Mouse (Mus musculus): ENCODE measurements around the gene Cit. TPM values are rescaled to one million over a fixed set of nuclear protein-coding genes. Genes with fewer than 3 reads are reported as not detected.

Gene Cit
- polyA plus RNA-seq, 1 experiment: 2.9 TPM

DNA sequence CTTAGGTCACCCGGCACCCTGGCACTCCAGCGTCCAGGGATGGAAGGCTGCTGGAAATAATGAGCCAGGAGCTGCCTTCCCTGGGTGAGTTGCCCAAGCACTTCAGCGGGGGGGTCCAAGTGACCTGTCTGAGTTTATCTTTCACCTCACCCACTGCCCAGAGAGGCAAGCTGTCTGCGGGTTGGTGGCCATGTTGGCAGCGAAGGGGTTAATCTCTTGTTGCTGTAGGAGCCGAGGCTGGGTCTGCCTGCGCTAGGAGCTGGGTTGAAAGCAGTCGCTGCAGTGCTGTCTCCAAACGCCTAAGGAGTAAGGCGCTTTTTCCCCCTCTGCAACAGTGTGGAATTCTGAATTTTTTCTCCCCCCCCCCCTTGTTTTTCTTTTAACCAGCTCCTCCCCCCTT is 63.2 kb downstream of the Cit start:
- WGBS: 65% methylated on average over 10 of the region's 10 CpGs

GRCm38 (mm10) chr5:115908699-115909098 is 63.6 kb downstream of the Cit start:
- no peak for DNase-seq (ENCODE audit: low read depth, low spot score)
- WGBS: 76% methylated on average over 12 of the region's 12 CpGs

More for the DNA sequence above, 63.2 kb downstream of the Cit start:
- DNase-seq (ENCODE audit: low read depth, low spot score): no peak

GRCm38 (mm10) chr5:115909106-115909505 is 64.0 kb downstream of the Cit start:
- DNase-seq (ENCODE audit: low read depth, low spot score): no peak
- 65% methylated on average over 11 of the region's 11 CpGs for WGBS

GRCm38 (mm10) chr5:115910491-115910890 is 65.4 kb downstream of the Cit start:
- DNase-seq (ENCODE audit: low read depth, low spot score): no peak
- 47% methylated on average over 11 of the region's 11 CpGs for WGBS

GRCm38 (mm10) chr5:115915481-115915880 is 70.4 kb downstream of the Cit start:
- 86% methylated on average over 5 of the region's 5 CpGs for WGBS
- DNase-seq (ENCODE audit: low read depth, low spot score): no peak

- WGBS: 93% methylated on average over 4 of the region's 4 CpGs
- DNase-seq (ENCODE audit: low read depth, low spot score): no peak
Observed at GRCm38 (mm10) chr5:115917960-115918359, 72.9 kb downstream of the Cit start.

GRCm38 (mm10) chr5:115918597-115919351 is 73.7 kb downstream of the Cit start:
- 91% methylated on average over 23 of the region's 23 CpGs for WGBS
- DNase-seq (ENCODE audit: low read depth, low spot score): no peak

- WGBS: 82% methylated on average over 9 of the region's 9 CpGs
- DNase-seq (ENCODE audit: low read depth, low spot score): no peak
Observed at GRCm38 (mm10) chr5:115921990-115922389, 76.9 kb downstream of the Cit start.

DNA sequence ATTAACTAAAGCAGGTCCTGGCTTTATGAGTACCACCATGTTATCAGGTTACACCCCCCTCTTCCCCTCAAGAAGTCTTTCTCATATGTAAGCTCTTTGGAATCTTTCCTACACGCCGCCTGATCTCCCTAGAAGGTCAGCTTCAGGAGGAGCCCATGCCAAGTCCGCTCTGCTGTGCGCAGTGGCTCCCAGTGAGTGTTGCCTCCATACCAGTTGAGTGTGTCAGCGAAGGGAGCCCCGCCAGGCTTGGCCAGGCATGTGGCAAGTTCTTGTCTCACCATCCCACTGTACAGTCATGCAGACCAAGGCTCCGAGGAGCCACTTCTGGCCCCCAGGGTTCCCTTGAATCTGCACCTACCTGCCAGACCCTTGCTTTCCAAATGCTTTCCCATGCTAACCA is 79.9 kb downstream of the Cit start:
- no peak for DNase-seq (ENCODE audit: low read depth, low spot score)
- WGBS: 92% methylated on average over 7 of the region's 7 CpGs

DNA sequence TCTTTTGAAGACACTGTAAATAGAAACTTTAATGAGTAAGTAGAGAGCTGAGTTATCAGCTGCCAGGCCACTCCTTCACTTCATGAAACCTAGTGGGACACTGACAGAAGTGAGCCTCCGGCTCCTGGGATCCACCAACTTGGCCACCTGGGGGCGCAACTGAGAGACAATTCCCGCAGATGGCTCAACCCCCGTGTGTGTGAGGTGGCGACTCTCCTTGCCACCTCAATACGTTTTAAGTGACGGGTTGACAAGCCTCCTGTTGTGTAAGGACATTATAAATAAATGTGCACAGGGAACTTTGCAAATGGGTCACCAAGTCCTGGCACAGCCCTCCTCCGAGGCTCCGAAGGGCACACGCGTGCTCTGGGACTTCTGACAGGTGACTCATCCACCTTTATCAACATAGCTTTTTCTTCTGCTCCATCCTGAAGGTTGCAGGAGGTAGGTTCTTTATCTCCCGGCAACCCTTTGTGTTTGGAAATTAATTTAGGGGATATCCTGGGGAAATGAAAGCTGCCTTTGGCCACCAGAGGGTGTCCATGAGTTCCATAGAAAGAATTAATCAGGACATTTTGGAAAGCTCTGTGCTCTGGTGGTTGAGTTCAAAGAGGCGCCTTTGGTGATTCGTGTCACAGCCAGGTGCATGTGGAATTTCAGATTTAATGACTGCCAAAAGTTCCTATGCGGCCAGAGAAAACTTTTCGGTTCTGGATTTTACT is 83.9 kb downstream of the Cit start:
- DNase-seq (ENCODE audit: low read depth, low spot score): no peak
- WGBS: 86% methylated on average over 16 of the region's 16 CpGs

DNA sequence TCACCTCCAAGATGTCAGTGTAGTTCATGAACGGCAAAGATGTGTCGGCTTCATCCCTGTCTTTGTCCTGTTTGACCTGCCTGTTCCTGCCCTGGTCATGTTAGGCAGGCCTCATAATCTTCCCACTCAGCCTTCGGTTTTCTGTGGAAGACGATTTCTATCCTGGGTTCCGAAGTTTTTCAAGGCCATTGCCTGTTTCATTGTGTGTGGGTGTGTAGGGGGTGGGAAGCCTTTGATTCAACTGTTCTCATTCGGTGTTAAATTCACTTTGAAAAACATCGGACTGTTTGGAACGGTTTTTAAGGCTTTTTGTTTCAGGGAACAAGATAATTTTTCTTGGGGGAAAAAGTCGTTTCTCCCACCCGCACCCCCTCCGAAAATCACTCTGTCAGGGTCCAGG is 87.2 kb downstream of the Cit start:
- 96% methylated on average over 11 of the region's 11 CpGs for WGBS
- no peak for DNase-seq (ENCODE audit: low read depth, low spot score)

- WGBS: 85% methylated on average over 15 of the region's 15 CpGs
- no peak for DNase-seq (ENCODE audit: low read depth, low spot score)
Observed at GRCm38 (mm10) chr5:115936851-115937250, 91.8 kb downstream of the Cit start.

- DNase-seq (ENCODE audit: low read depth, low spot score): no peak
- 86% methylated on average over 6 of the region's 6 CpGs for WGBS
Observed at GRCm38 (mm10) chr5:115937566-115937965, 92.5 kb downstream of the Cit start.

DNA sequence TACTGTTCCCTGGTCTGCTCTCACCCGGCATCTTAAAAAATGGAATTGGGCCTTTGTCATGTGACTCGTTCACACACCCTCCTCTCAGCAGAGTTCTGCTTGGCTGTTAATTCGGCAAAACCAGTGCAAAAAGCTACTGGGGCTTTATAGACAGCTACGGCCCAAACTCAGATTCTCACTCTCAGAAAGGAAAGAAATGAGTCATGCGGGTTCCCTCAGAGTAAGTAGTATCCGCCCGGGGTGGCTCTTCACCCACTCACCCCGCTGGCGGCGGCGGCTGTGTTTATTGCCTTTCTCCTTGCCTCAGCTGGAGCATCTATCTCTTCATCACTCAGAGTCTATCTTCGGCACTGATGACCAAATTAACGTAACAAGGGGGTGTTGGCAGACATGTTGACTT is 93.9 kb downstream of the Cit start:
- 93% methylated on average over 13 of the region's 13 CpGs for WGBS
- no peak for DNase-seq (ENCODE audit: low read depth, low spot score)

DNA sequence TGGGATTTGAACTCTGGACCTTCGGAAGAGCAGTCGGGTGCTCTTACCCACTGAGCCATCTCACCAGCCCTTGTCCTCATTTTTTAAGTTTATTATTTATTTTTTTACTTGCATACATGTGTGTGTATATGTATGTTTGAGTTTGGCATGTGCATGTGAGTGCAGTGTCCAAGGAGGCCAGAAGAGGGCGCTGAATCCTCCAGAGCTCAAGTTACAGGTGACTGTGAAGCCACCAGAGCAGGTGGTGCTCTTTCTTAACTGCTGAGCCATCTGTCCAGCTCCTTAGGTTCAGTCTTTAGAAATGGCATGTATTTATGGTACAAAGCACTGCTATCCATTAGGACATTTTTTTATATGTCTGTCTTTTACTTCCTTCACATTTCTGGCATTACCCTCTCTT is 97.3 kb downstream of the Cit start:
- 87% methylated on average over 3 of the region's 3 CpGs for WGBS
- DNase-seq (ENCODE audit: low read depth, low spot score): no peak

- WGBS: 73% methylated on average over 11 of the region's 11 CpGs
- DNase-seq (ENCODE audit: low read depth, low spot score): no peak
Observed at GRCm38 (mm10) chr5:115944791-115945490, 99.9 kb downstream of the Cit start.

- WGBS: 94% methylated on average over 15 of the region's 15 CpGs
- DNase-seq (ENCODE audit: low read depth, low spot score): no peak
Observed at GRCm38 (mm10) chr5:115947622-115948353, 102.7 kb downstream of the Cit start.

GRCm38 (mm10) chr5:115950936-115951335 is 105.9 kb downstream of the Cit start:
- WGBS: 86% methylated on average over 7 of the region's 7 CpGs
- DNase-seq (ENCODE audit: low read depth, low spot score): no peak

GRCm38 (mm10) chr5:115953173-115953572 is 108.1 kb downstream of the Cit start:
- no peak for DNase-seq (ENCODE audit: low read depth, low spot score)
- WGBS: 95% methylated on average over 6 of the region's 6 CpGs

- WGBS: 96% methylated on average over 6 of the region's 6 CpGs
- no peak for DNase-seq (ENCODE audit: low read depth, low spot score)
Observed at GRCm38 (mm10) chr5:115954084-115954483, 109.0 kb downstream of the Cit start.
